ENCODE assay signal across 8 mouse cellular contexts in the genomic region with DNA sequence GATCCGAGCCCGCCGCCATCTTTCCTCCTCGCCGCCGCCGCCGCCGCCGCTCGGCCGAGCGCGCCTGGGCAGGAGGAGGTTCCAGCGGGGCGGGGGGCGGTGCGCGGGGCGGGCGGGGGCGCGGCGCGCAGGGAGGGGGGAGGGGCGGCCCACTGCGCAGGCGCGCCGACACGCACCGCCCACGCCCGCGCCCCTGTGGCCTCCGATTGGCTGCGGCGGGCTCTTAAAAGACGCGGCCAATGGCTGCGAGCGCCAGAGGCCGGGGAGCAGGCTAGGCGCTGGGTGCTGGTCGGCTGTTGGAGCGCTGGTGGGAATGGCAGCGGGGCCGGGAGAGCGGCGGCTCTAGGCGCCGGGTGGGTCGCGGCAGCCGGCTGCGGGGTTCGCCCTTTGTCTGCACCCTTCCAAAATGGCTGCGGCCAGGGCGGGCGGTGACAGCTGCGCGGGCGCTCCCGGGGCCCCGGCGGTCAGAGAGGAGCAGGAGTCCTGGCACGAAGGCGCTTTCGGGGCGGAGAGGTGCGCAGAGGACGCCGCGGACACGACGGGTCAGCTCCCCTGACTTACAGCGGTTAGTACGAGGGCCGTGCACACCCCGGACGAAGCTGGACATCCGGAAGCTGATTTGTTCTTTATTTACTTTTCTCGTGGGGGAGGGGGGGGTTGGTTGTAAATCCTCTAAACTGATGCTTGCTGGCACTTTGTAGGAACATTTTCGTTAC. TPM values are rescaled to one million over a fixed set of nuclear protein-coding genes. Genes with fewer than 3 reads are reported as not detected.
DNase-seq lines count a peak whose midpoint lies in the region; ATAC-seq and TF ChIP-seq lines count a peak whose summit lies in the region.

A gene (minus strand): TSS at position 19 of the 716 bp plus-strand sequence.

- peak within 1 kb of the TSS; percentile 98 for H3K9ac ChIP-seq in hindbrain, postnatal 0 days (replicated peaks; ENCODE audit: low read length)

- H3K9me3 ChIP-seq in hindbrain, postnatal 0 days (ENCODE audit: low read length) = no peaks in the 10 kb centered on the region

- intact Hi-C loops in gastrocnemius, adult 2 months (cut with DNase I) = loop anchor here (1.0 to 5.0 kb wide), 3 partner anchors 48 to 66 kb away; a partner anchor contains a TSS

- peak within 1 kb of the TSS; percentile 99 for H3K4me3 ChIP-seq in gastrocnemius, adult 2 months
- peak within 1 kb of the TSS; percentile 86 for H3K4me3 ChIP-seq in hindbrain, postnatal 0 days (ENCODE audit: low read length)

- peak; percentile 94 for ATAC-seq in hindbrain, postnatal 0 days
- peak; percentile 79 for ATAC-seq in megakaryocyte, adult 5-6 weeks (ENCODE audit: poor library complexity, severe bottlenecking)

- TF ChIP-seq CTCF in gastrocnemius, adult 2 months (IDR thresholded peaks at IDR 0.05) = no peak
- no peak for TF ChIP-seq CTCF in hindbrain, postnatal 0 days (IDR thresholded peaks at IDR 0.05; ENCODE audit: low read depth)

- peak within 1 kb of the TSS; percentile 94 for H3K4me2 ChIP-seq in hindbrain, postnatal 0 days (ENCODE audit: low read depth, low read length)

- whole genome bisulfite sequencing in hindbrain, postnatal 0 days = under 1% methylated on average over 65 of the region's 84 CpGs

- peaks cover 14% of the 10 kb centered on the region for H3K4me1 ChIP-seq in hindbrain, postnatal 0 days (ENCODE audit: insufficient read depth, low read length)

- peak; percentile 89 for DNase-seq in ZHBTc4 (ENCODE audit: low read depth, low spot score)
- DNase-seq in cerebellum, postnatal 4 days (ENCODE audit: low spot score in 2 of 2) = peak; percentile 84 to 95
- peak; percentile 94 for DNase-seq in gastrocnemius, adult 2 months
- peak; percentile 95 for DNase-seq in hindbrain, postnatal 0 days (ENCODE audit: low spot score)
- peak; percentile 78 to 89 for DNase-seq in left cerebral cortex, adult 8-10 months (ENCODE audit: low spot score in 2 of 2)
- DNase-seq in right cerebral cortex, adult 18-20 months = peak; percentile 89
- DNase-seq in urinary bladder, postnatal 10 days (ENCODE audit: low spot score) = peak; percentile 68

- H3K27ac ChIP-seq in gastrocnemius, adult 2 months = peak within 1 kb of the TSS; percentile 100
- H3K27ac ChIP-seq in hindbrain, postnatal 0 days = peak within 1 kb of the TSS; percentile 100

- no peaks in the 10 kb centered on the region for H3K36me3 ChIP-seq in hindbrain, postnatal 0 days (ENCODE audit: insufficient read depth, low read length)

- no peaks in the 10 kb centered on the region for H3K27me3 ChIP-seq in hindbrain, postnatal 0 days (ENCODE audit: insufficient read depth, low read length)

RNA-seq across cellular contexts. Expression of the gene that starts here (rescaled TPM):
- total RNA-seq in gastrocnemius, adult 2 months (2021) = 10 to 100 TPM; 10.5 to 10.9 TPM
- total RNA-seq in hindbrain, postnatal 0 days (2014; rRNA removed) = 12.1 and 13.6 TPM in 2 replicates
- 2.5 and 3.0 TPM in 2 replicates for polyA plus RNA-seq in hindbrain, postnatal 0 days (2015; fragmentation: Nextera tagmentation; extraction: Ambion mirVana)
- 10 to 100 TPM; 21.2 to 28.4 (median 24.7) TPM for total RNA-seq in left cerebral cortex, adult 8-10 months (2022)
- 28.4 and 31.8 TPM in 2 replicates for total RNA-seq in megakaryocyte, adult 5-6 weeks (2015)
- 27.6 and 43.5 TPM in 2 replicates for total RNA-seq in megakaryocyte, adult 5-6 weeks (2017)

Comparison
In these comparisons a context has a peak if more than half of its experiments do, and no peak if none do; other contexts are left out.
1. Peak in every context shown above with its lines: DNase-seq, ATAC-seq, H3K4me3 ChIP-seq and H3K27ac ChIP-seq.